In genomic region chr3:154786354-154786753, GRCm38 (mm10) we compare ENCODE assay signal across 13 mouse cellular contexts.
"Had no signal": no experiment of that assay in that cellular context is flagged by ENCODE, and none has a peak within 500 bp of the region (broad histone marks: within the 10 kb centered on the region; RNA-seq: fewer than 3 reads in every experiment).

No protein-coding gene starts in this region.

- H3K9me3 ChIP-seq: liver, embryonic 13.5 days had no signal

- H3K27ac ChIP-seq: kidney, postnatal 0 days; layer of hippocampus, adult 2 months; left cerebral cortex, adult 2 months; liver, embryonic 13.5 days; macrophage had no signal

- H3K9ac ChIP-seq: liver, embryonic 13.5 days had no signal

- H3K4me1 ChIP-seq: liver, embryonic 13.5 days had no signal

- H3K4me2 ChIP-seq: liver, embryonic 13.5 days had no signal

- DNase-seq: kidney, adult 2 months; kidney, postnatal 25 days; layer of hippocampus, adult 9-11 months; layer of hippocampus, postnatal 36 days; liver, embryonic 13.5 days; lung, adult 2 months; lung, postnatal 14 days; thymus, adult 18-20 months; thymus, postnatal 36 days had no signal

- H3K4me3 ChIP-seq: layer of hippocampus, adult 2 months; left cerebral cortex, adult 2 months; liver, embryonic 13.5 days had no signal

- H3K36me3 ChIP-seq: liver, embryonic 13.5 days had no signal

- H3K27me3 ChIP-seq: liver, embryonic 13.5 days had no signal
